Comparison of ENCODE assay signal across 11 mouse cellular contexts in the genomic region with DNA sequence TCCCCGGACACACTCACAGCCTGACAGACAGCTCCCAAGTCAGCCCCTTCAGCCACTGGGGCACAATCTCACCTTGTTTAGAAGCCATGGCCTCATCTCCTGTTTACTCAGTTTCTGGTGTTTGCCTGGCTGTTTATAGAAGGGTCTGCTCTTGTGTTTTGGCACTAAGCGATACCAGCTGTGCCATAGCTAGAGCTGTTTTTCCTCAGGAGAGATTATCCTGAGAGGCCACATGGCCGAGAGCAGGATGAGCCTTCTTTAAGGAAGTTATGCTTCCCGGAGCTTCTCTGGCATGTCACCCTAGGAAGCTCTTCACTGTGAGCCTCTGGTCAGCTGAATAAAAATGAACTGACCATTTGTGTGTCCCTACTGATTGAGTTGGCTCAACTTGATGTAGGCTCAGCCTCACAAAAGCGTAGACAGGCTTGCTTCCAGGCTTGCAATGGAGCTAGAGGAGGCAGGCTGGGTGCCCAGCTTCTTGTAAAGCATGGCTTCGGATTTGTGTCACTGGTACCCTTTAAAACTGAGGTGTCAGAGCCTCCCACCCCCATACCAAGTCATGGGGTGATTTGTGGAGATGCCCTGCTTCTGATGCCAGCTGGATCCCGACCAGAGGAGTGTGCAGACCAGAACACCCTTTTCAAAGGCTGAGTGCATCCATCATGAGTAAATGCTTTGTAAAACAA. TPM values are rescaled to one million over a fixed set of nuclear protein-coding genes. Genes with fewer than 3 reads are reported as not detected.
DNase-seq lines count a peak whose midpoint lies in the region; ATAC-seq and TF ChIP-seq lines count a peak whose summit lies in the region.
"Had no signal": no experiment of that assay in that cellular context is flagged by ENCODE, and none has a peak within 500 bp of the region (broad histone marks: within the 10 kb centered on the region; RNA-seq: fewer than 3 reads in every experiment).

No protein-coding gene starts in this region.

- no peaks in the 10 kb centered on the region for H3K4me1 ChIP-seq in embryonic facial prominence, embryonic 11.5 days (ENCODE audit: control insufficient read depth, insufficient read depth, low read length)
- peaks cover 10% of the 10 kb centered on the region; the same call in 1 of the 2 replicates for H3K4me1 ChIP-seq in embryonic facial prominence, embryonic 10.5 days
- peaks cover 9% of the 10 kb centered on the region for H3K4me1 ChIP-seq in lung, adult 2 months (ENCODE audit: control insufficient read depth, insufficient read depth, low read length)
- peaks cover 14% of the 10 kb centered on the region for H3K4me1 ChIP-seq in embryonic facial prominence, embryonic 15.5 days
- H3K4me1 ChIP-seq in kidney, embryonic 15.5 days = 0 out of 2 replicates have a peak, but pooled peaks cover 8% of the 10 kb centered on the region
- H3K4me1 ChIP-seq: embryonic facial prominence, embryonic 12.5 days; heart, embryonic 10.5 days had no signal

- H3K27me3 ChIP-seq in embryonic facial prominence, embryonic 11.5 days (ENCODE audit: control insufficient read depth, insufficient read depth, low read length) = no peaks in the 10 kb centered on the region
- no peaks in the 10 kb centered on the region for H3K27me3 ChIP-seq in embryonic facial prominence, embryonic 10.5 days (replicated peaks; ENCODE audit: low read depth, poor library complexity, severe bottlenecking)
- no peaks in the 10 kb centered on the region for H3K27me3 ChIP-seq in embryonic facial prominence, embryonic 15.5 days
- H3K27me3 ChIP-seq in kidney, embryonic 15.5 days = no peaks in the 10 kb centered on the region
- H3K27me3 ChIP-seq: embryonic facial prominence, embryonic 12.5 days had no signal

- DNase-seq in embryonic facial prominence, embryonic 11.5 days (ENCODE audit: low spot score) = peak; percentile 27
- DNase-seq in embryonic facial prominence, embryonic 10.5 days (ENCODE audit: low spot score) = no peak
- peak; percentile 28 for DNase-seq in lung, postnatal 10 days
- no peak for DNase-seq in lung, adult 2 months
- DNase-seq in right cerebral cortex, postnatal 4 days = peak; percentile 53
- DNase-seq in thymus, postnatal 36 days = no peak

- 62% methylated on average over 7 of the region's 7 CpGs for WGBS in embryonic facial prominence, embryonic 11.5 days
- WGBS in embryonic facial prominence, embryonic 10.5 days = 64% methylated on average over 7 of the region's 7 CpGs
- 50% methylated on average over 7 of the region's 7 CpGs for WGBS in lung, adult 2 months
- WGBS in embryonic facial prominence, embryonic 15.5 days = 57% methylated on average over 7 of the region's 7 CpGs
- WGBS in kidney, embryonic 15.5 days = 73% methylated on average over 7 of the region's 7 CpGs

- no peak overlapping the region for H3K4me2 ChIP-seq in embryonic facial prominence, embryonic 11.5 days (ENCODE audit: low read depth, low read length)
- H3K4me2 ChIP-seq in embryonic facial prominence, embryonic 15.5 days (replicated peaks) = no peak overlapping the region
- no peak overlapping the region for H3K4me2 ChIP-seq in kidney, embryonic 15.5 days
- H3K4me2 ChIP-seq: embryonic facial prominence, embryonic 12.5 days had no signal

- no peak overlapping the region for H3K27ac ChIP-seq in embryonic facial prominence, embryonic 11.5 days (replicated peaks; ENCODE audit: low read depth, low read length)
- H3K27ac ChIP-seq in embryonic facial prominence, embryonic 10.5 days (replicated peaks) = no peak overlapping the region; the same call in 1 of the 2 replicates
- H3K27ac ChIP-seq in embryonic facial prominence, embryonic 15.5 days (replicated peaks) = peak overlapping the region; percentile 41; the same call in 1 of the 2 replicates
- H3K27ac ChIP-seq in kidney, embryonic 15.5 days = no peak overlapping the region
- H3K27ac ChIP-seq: embryonic facial prominence, embryonic 12.5 days; heart, embryonic 10.5 days; macrophage had no signal

- ATAC-seq in embryonic facial prominence, embryonic 11.5 days (replicated peaks; ENCODE audit: insufficient number of reproducible peaks, low FRiP score, low TSS enrichment, low read depth) = no peak
- peak; percentile 51; the same call in 1 of the 2 replicates for ATAC-seq in embryonic facial prominence, embryonic 15.5 days (ENCODE audit: insufficient number of reproducible peaks, low FRiP score, low TSS enrichment, low read depth)
- ATAC-seq in kidney, embryonic 15.5 days (replicated peaks; ENCODE audit: low FRiP score) = no peak

- TF ChIP-seq CTCF in lung, adult 2 months (IDR thresholded peaks at IDR 0.05; ENCODE audit: insufficient read depth, low read length) = no peak

- no peak overlapping the region for H3K9ac ChIP-seq in embryonic facial prominence, embryonic 11.5 days (replicated peaks; ENCODE audit: low read length)
- H3K9ac ChIP-seq in embryonic facial prominence, embryonic 15.5 days = no peak overlapping the region
- no peak overlapping the region for H3K9ac ChIP-seq in kidney, embryonic 15.5 days
- H3K9ac ChIP-seq: embryonic facial prominence, embryonic 12.5 days had no signal

- TF ChIP-seq POLR2A in lung, adult 2 months (IDR thresholded peaks at IDR 0.05; ENCODE audit: borderline replicate concordance, extremely low read depth, low read depth, low read length) = no peak

- no peak overlapping the region for H3K4me3 ChIP-seq in embryonic facial prominence, embryonic 11.5 days (ENCODE audit: low read depth, low read length)
- no peak overlapping the region for H3K4me3 ChIP-seq in embryonic facial prominence, embryonic 10.5 days
- no peak overlapping the region for H3K4me3 ChIP-seq in lung, adult 2 months (replicated peaks; ENCODE audit: extremely low read depth, low read depth, low read length)
- H3K4me3 ChIP-seq in embryonic facial prominence, embryonic 15.5 days (replicated peaks) = no peak overlapping the region
- H3K4me3 ChIP-seq in kidney, embryonic 15.5 days (replicated peaks) = no peak overlapping the region
- H3K4me3 ChIP-seq: embryonic facial prominence, embryonic 12.5 days; heart, embryonic 10.5 days had no signal

- H3K9me3 ChIP-seq in embryonic facial prominence, embryonic 11.5 days (replicated peaks; ENCODE audit: control insufficient read depth, low read length) = no peaks in the 10 kb centered on the region
- no peaks in the 10 kb centered on the region for H3K9me3 ChIP-seq in embryonic facial prominence, embryonic 10.5 days
- H3K9me3 ChIP-seq in embryonic facial prominence, embryonic 15.5 days (replicated peaks) = no peaks in the 10 kb centered on the region
- H3K9me3 ChIP-seq in kidney, embryonic 15.5 days (replicated peaks) = no peaks in the 10 kb centered on the region
- H3K9me3 ChIP-seq: embryonic facial prominence, embryonic 12.5 days; heart, embryonic 10.5 days had no signal

- H3K36me3 ChIP-seq in embryonic facial prominence, embryonic 11.5 days (replicated peaks; ENCODE audit: control insufficient read depth, insufficient read depth, low read depth, low read length) = no peaks in the 10 kb centered on the region
- H3K36me3 ChIP-seq in embryonic facial prominence, embryonic 10.5 days (replicated peaks) = no peaks in the 10 kb centered on the region
- H3K36me3 ChIP-seq in embryonic facial prominence, embryonic 15.5 days = no peaks in the 10 kb centered on the region
- no peaks in the 10 kb centered on the region for H3K36me3 ChIP-seq in kidney, embryonic 15.5 days
- H3K36me3 ChIP-seq: embryonic facial prominence, embryonic 12.5 days; heart, embryonic 10.5 days had no signal

RNA-seq across cellular contexts. Expression of gene Sgip1, which starts 42.1 kb away (rescaled TPM):
- polyA plus RNA-seq in embryonic facial prominence, embryonic 11.5 days (2014; fragmentation: Nextera tagmentation; extraction: Ambion mirVana) = 10.9 and 11.5 TPM in 2 replicates
- 10.3 and 10.9 TPM in 2 replicates for polyA plus RNA-seq in embryonic facial prominence, embryonic 10.5 days (2016; fragmentation: Nextera tagmentation; extraction: Ambion mirVana)
- polyA plus RNA-seq in lung, adult 2 months (2012; rRNA removed) = 8.3 and 8.6 TPM in 2 replicates
- 7.3 and 7.9 TPM in 2 replicates for polyA plus RNA-seq in embryonic facial prominence, embryonic 15.5 days (2015; fragmentation: Nextera tagmentation; extraction: Ambion mirVana)
- polyA plus RNA-seq in kidney, embryonic 15.5 days (2015; fragmentation: Nextera tagmentation; extraction: Ambion mirVana) = 8.8 and 10.5 TPM in 2 replicates

Comparison
In these comparisons a context has a peak if more than half of its experiments do, and no peak if none do; other contexts are left out.
1. DNase-seq: peak in embryonic facial prominence, embryonic 11.5 days (single experiment), lung, postnatal 10 days (single experiment) and right cerebral cortex, postnatal 4 days (single experiment); none in embryonic facial prominence, embryonic 10.5 days (single experiment), lung, adult 2 months (single experiment) and thymus, postnatal 36 days (0 of 2).